Mouse (Mus musculus): ENCODE data around the gene Tpst2.

DNA sequence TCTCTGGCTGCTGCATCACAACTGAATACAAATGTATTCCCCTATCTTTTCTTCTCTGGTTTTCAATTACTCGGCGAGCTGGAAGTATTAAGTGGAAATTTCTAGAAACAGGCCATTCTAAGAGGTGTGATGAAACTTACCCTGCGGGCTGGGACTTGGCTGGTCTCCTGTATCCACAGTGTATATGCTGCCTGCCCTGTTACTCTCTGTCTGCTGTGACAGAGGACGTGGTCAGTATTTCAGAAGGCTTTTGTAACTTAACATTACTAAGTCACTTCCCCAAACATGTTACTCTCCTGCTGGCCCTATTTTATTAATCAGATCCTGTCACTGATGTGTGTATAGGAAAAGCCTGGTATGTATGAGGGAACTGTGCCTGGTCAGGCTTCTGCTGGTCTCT is 5.2 kb downstream of the Tpst2 start:
- no peak for TF ChIP-seq CTCF (IDR thresholded peaks at IDR 0.05; ENCODE audit: low read depth, low read length)
- no peak for TF ChIP-seq POLR2A (IDR thresholded peaks at IDR 0.05; ENCODE audit: insufficient read depth, low read length)
- TF ChIP-seq EP300 (IDR thresholded peaks at IDR 0.05; ENCODE audit: insufficient read depth, low read depth, low read length), result no peak

Measured in ES-Bruce4 (cell line).